Mouse (Mus musculus): ENCODE measurements around the gene Npy1r.

Npy1r gene

GRCm38 (mm10) chr8:66696970-66697843 lies at the start of gene Npy1r:
Gene Npy1r (plus strand): TSS chr8:66697192.
- DNase-seq: peak; percentile 68

DNA sequence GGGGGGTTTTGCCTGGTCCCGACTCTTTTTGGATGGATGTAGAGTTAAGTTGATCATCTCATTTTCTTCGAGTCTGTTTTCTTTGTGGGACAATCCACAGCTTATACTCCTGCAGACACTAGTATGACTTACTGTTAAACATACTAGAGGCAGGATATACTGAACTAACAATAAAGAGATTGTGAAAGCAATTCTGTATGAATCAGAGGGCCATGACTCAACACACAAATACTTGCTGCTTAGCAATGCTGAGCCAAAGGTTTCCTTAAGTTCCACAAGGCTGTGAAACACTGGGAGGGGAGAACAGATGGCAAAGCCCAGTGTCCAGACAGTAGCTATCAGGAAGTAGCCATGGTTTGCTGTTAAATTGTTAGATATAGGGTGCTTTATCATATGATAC lies 15.7 kb upstream of the Npy1r start:
- DNase-seq: no peak

GRCm38 (mm10) chr8:66687511-66688329 lies 9.3 kb upstream of the Npy1r start, which contains the start of gene Npy5r:
Gene Npy5r (minus strand): TSS chr8:66688128.
- peak; percentile 51 for DNase-seq

- peak; percentile 22 for DNase-seq
Observed at GRCm38 (mm10) chr8:66688395-66688794, 8.6 kb upstream of the Npy1r start.

GRCm38 (mm10) chr8:66688799-66689198 lies 8.2 kb upstream of the Npy1r start:
- no peak for DNase-seq

GRCm38 (mm10) chr8:66690402-66690801 lies 6.6 kb upstream of the Npy1r start:
- no peak for DNase-seq

DNA sequence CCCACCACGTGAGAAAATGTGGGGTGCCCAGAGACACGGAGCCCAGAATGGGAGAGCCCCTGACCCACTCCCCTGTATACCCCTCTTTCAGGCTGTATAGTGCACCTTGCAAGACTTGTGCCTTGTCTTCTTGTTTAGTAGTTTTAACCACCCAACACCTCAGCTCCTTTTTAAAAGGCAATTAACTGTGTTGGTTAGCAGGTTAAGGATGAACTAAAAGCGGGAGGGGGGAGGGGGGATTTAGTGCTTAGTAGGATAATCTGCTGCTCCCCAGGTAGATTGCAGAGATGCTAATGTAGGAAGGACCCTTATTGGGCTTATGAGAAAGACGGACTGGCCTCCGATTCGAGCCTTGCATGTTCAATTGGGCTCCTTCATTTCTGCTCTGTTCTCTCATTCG lies 1.0 kb downstream of the Npy1r start:
- no peak for DNase-seq

DNA sequence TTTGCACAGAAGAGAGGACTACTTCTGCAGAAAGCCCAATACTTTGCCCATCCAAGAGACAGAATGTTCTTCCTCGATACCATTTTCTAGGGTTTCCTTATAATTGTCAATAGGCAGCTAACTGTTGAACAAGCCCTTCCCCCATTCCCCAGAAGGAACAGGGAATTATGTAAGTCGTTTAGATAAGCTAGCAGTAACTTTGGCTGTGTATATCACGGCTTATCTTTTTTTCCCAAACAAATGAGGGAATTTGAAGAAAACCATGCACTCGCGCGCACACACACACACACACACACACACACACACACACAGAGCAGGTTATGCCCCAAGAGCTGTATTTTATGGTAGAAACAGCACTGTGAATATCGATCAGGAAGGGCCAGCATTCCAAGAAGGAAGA lies 1.8 kb downstream of the Npy1r start:
- no peak for DNase-seq

DNA sequence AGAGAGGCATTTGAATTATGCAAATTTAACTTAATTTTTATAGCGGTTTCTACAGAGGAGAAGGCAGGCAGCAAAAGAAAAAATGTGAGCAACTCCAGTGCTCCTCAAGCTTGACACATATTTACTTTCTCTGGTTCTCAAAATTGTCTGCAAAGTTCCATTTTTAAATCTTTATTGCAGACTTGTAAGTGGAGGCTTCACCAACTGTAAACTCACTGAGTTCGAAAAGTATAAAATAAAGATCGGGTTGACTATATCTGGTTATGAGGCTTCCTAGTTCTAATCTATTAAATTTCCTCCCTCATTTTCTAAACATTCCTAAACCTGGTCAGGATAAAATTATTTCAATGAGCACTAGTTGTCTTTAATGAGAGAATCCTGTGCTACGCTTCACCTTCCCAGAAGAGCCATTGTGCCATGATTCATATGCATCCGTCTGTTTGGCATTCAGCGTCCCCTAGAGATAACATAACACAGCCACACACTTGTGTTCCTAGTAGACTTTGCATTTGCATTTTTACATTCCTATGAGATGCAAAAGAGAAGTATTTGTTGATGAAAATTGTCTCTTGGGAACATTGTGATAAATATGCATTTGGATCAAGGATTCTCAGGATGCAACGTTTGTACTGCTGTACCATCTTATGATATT lies 17.5 kb downstream of the Npy1r start:
- DNase-seq: no peak

DNA sequence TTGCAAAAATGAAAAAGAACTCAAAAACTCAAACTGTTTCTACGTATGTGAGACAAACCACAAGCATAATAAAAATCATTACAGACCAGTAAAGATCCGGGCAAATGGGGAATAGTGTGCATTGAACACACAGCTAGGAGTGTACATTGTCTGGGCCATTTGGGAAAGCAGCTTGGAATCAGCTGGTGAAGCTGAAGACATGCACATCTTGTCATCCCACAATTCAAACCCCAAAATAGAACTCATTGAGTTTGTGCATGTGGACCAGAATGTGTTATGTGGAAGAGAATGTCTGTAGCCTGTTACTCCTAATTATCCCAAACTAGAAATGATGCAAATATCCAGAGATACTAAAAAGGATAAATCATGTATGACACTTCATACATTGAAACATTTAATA lies 25.8 kb downstream of the Npy1r start:
- DNase-seq: peak; percentile 16

GRCm38 (mm10) chr8:66729446-66729845 lies 32.5 kb downstream of the Npy1r start:
- no peak for DNase-seq

DNA sequence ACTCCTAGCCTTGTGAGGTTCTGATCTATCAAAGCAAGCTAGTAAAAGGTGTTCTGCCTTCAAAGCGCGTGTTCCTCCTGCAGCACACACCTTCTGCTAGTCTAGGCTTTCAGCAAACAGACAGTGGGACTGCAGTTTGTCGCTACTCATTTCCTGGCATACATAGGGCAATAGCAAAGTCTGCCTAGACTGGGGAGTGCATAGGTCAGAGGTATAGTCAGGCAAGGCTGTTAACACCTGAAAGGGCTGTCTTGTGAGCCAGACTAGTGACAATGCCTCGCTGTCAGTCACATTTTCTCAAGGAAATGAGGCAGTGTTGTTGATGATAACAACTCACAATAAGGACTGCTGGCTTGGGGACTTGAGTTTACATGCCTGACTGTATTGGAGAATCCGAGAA lies 35.0 kb downstream of the Npy1r start:
- no peak for DNase-seq

- DNase-seq: no peak
Observed at GRCm38 (mm10) chr8:66742359-66742758, 45.4 kb downstream of the Npy1r start.

GRCm38 (mm10) chr8:66745612-66746011 lies 48.6 kb downstream of the Npy1r start:
- peak; percentile 38 for DNase-seq

DNA sequence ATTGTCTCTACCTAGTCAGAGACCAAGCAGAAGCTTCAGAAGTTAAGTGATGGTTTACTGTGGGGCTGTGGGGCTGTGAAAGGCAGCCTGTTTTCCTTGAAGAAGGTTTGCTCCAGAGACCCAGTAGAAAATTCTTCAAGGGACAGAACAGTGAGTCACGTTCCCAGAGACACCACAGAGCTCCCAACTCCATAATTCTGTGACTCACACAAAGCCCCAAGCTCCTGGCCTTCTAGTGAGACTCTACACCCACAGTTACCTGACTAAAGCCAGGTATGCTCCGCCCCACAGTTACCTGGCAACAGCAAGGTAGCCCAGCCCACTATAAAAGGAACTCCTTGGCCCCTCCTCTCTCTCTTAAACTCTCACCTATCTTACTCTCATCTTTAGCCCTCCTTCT lies 54.6 kb downstream of the Npy1r start:
- no peak for DNase-seq

DNA sequence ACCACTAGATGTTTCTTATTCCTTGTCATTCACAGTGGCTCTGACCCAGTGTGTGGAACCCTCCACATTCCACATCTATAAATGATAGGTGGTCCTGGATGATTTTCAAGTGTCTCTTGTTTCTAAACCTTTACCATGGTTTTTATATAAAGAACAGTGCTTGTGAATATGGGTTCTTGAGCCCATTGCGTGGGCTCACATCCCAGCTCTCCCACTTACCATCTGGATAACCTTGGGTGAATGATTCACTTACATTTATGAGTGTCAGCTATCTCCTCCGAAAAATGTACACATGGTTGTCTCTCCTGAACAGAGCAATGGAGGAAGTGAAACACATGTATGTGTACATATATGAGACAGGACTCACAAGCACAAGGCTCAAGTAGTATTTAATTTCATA lies 59.2 kb downstream of the Npy1r start:
- peak; percentile 40 for DNase-seq

All from right cerebral cortex, adult 18-20 months (tissue).